ENCODE assay signal across 24 mouse cellular contexts in genomic region chr2:93347018-93347417, GRCm38 (mm10). TPM values are rescaled to one million over a fixed set of nuclear protein-coding genes. Genes with fewer than 3 reads are reported as not detected.
DNase-seq lines count a peak whose midpoint lies in the region; ATAC-seq and TF ChIP-seq lines count a peak whose summit lies in the region.
"Had no signal": no experiment of that assay in that cellular context is flagged by ENCODE, and none has a peak within 500 bp of the region (broad histone marks: within the 10 kb centered on the region; RNA-seq: fewer than 3 reads in every experiment).

No protein-coding gene starts in this region.

- no peak overlapping the region for H3K4me2 ChIP-seq in forebrain, embryonic 11.5 days (ENCODE audit: low read depth, low read length, severe bottlenecking)
- H3K4me2 ChIP-seq in heart, embryonic 12.5 days: no peak overlapping the region
- no peak overlapping the region for H3K4me2 ChIP-seq in lung, embryonic 15.5 days
- H3K4me2 ChIP-seq: embryonic facial prominence, embryonic 15.5 days; forebrain, embryonic 12.5 days; hindbrain, embryonic 14.5 days; intestine, embryonic 15.5 days had no signal

- WGBS in forebrain, embryonic 10.5 days: 92% methylated on average over 5 of the region's 5 CpGs
- WGBS in forebrain, embryonic 11.5 days: 88% methylated on average over 5 of the region's 5 CpGs
- 74% methylated on average over 5 of the region's 5 CpGs for WGBS in heart, embryonic 12.5 days
- WGBS in lung, embryonic 15.5 days: 67% methylated on average over 5 of the region's 5 CpGs
- WGBS in lung, adult 2 months: 55% methylated on average over 5 of the region's 5 CpGs

- no peak for ATAC-seq in forebrain, embryonic 11.5 days (replicated peaks; ENCODE audit: low FRiP score)
- ATAC-seq in heart, embryonic 12.5 days (ENCODE audit: insufficient number of reproducible peaks, low FRiP score): no peak
- no peak for ATAC-seq in lung, embryonic 15.5 days (ENCODE audit: borderline replicate concordance, extremely low read depth, low FRiP score, low TSS enrichment)
- ATAC-seq: CD4-positive, CD25-positive, alpha-beta regulatory T cell, adult 4 months; forebrain, embryonic 16.5 days; intestine, embryonic 15.5 days had no signal

- H3K36me3 ChIP-seq in forebrain, embryonic 10.5 days (replicated peaks): no peaks in the 10 kb centered on the region
- H3K36me3 ChIP-seq in forebrain, embryonic 11.5 days (ENCODE audit: control insufficient read depth, insufficient read depth, low read length): no peaks in the 10 kb centered on the region
- no peaks in the 10 kb centered on the region for H3K36me3 ChIP-seq in heart, embryonic 12.5 days
- H3K36me3 ChIP-seq in lung, embryonic 15.5 days: no peaks in the 10 kb centered on the region
- H3K36me3 ChIP-seq: embryonic facial prominence, embryonic 15.5 days; forebrain, embryonic 12.5 days; G1E; hindbrain, embryonic 10.5 days; intestine, embryonic 15.5 days had no signal

- no peaks in the 10 kb centered on the region; the same call in 1 of the 2 replicates for H3K27me3 ChIP-seq in forebrain, embryonic 10.5 days (ENCODE audit: poor library complexity, severe bottlenecking)
- H3K27me3 ChIP-seq in forebrain, embryonic 11.5 days (ENCODE audit: control insufficient read depth, insufficient read depth, low read length): no peaks in the 10 kb centered on the region
- H3K27me3 ChIP-seq in heart, embryonic 12.5 days (replicated peaks): no peaks in the 10 kb centered on the region
- H3K27me3 ChIP-seq in lung, embryonic 15.5 days: no peaks in the 10 kb centered on the region
- H3K27me3 ChIP-seq: embryonic facial prominence, embryonic 15.5 days; intestine, embryonic 15.5 days had no signal

- peaks cover 22% of the 10 kb centered on the region for H3K4me1 ChIP-seq in forebrain, embryonic 10.5 days
- no peaks in the 10 kb centered on the region for H3K4me1 ChIP-seq in forebrain, embryonic 11.5 days (replicated peaks; ENCODE audit: control insufficient read depth, insufficient read depth, low read length)
- peaks cover 34% of the 10 kb centered on the region for H3K4me1 ChIP-seq in heart, embryonic 12.5 days (replicated peaks)
- H3K4me1 ChIP-seq in lung, embryonic 15.5 days: peaks cover 14% of the 10 kb centered on the region
- H3K4me1 ChIP-seq in lung, adult 2 months (ENCODE audit: control insufficient read depth, insufficient read depth, low read length): peaks cover 11% of the 10 kb centered on the region
- H3K4me1 ChIP-seq: embryonic facial prominence, embryonic 15.5 days; forebrain, embryonic 12.5 days had no signal

- no peak for TF ChIP-seq POLR2A in lung, adult 2 months (IDR thresholded peaks at IDR 0.05; ENCODE audit: borderline replicate concordance, extremely low read depth, low read depth, low read length)

- H3K4me3 ChIP-seq in forebrain, embryonic 10.5 days: no peak overlapping the region
- H3K4me3 ChIP-seq in forebrain, embryonic 11.5 days (ENCODE audit: low read depth, low read length): no peak overlapping the region
- H3K4me3 ChIP-seq in heart, embryonic 12.5 days: no peak overlapping the region
- no peak overlapping the region for H3K4me3 ChIP-seq in lung, embryonic 15.5 days
- no peak overlapping the region for H3K4me3 ChIP-seq in lung, adult 2 months (replicated peaks; ENCODE audit: extremely low read depth, low read depth, low read length)
- H3K4me3 ChIP-seq: embryonic facial prominence, embryonic 15.5 days; erythroblast, embryonic 14.5 days; forebrain, embryonic 12.5 days; hindbrain, embryonic 10.5 days; intestine, embryonic 15.5 days had no signal

- no peak overlapping the region for H3K9ac ChIP-seq in forebrain, embryonic 11.5 days (ENCODE audit: low read length)
- no peak overlapping the region for H3K9ac ChIP-seq in heart, embryonic 12.5 days
- H3K9ac ChIP-seq in lung, embryonic 15.5 days: no peak overlapping the region
- H3K9ac ChIP-seq: embryonic facial prominence, embryonic 15.5 days; forebrain, embryonic 12.5 days; hindbrain, embryonic 14.5 days; intestine, embryonic 15.5 days had no signal

- DNase-seq in forebrain, embryonic 10.5 days (ENCODE audit: extremely low spot score, low spot score): no peak
- DNase-seq in forebrain, embryonic 11.5 days (ENCODE audit: low spot score): no peak
- no peak for DNase-seq in heart, adult 9 months (ENCODE audit: low spot score in 2 of 2)
- no peak for DNase-seq in lung, adult 2 months
- no peak for DNase-seq in MN1 (ENCODE audit: low spot score)
- DNase-seq: adrenal gland, postnatal 10 days; B cell, adult 2 months; cerebellum, adult 11 months; cerebellum, adult 8-10 months; cerebellum, postnatal 14 days; embryo, embryonic 11 days; gastrocnemius, postnatal 25 days; heart, postnatal 10 days had no signal

- H3K27ac ChIP-seq in forebrain, embryonic 10.5 days: 0 out of 2 replicates have a peak overlapping the region, but pooled peaks have one; percentile 12
- no peak overlapping the region for H3K27ac ChIP-seq in forebrain, embryonic 11.5 days (ENCODE audit: low read depth, low read length)
- H3K27ac ChIP-seq in heart, embryonic 12.5 days (ENCODE audit: poor library complexity, severe bottlenecking): peak overlapping the region; percentile 20; the same call in 1 of the 2 replicates
- 0 out of 2 replicates have a peak overlapping the region, but pooled peaks have one; percentile 10 for H3K27ac ChIP-seq in lung, embryonic 15.5 days
- H3K27ac ChIP-seq: embryonic facial prominence, embryonic 15.5 days; forebrain, embryonic 12.5 days; hindbrain, embryonic 14.5 days; intestine, embryonic 15.5 days had no signal

- no peaks in the 10 kb centered on the region for H3K9me3 ChIP-seq in forebrain, embryonic 10.5 days
- no peaks in the 10 kb centered on the region for H3K9me3 ChIP-seq in forebrain, embryonic 11.5 days (ENCODE audit: control insufficient read depth, low read length)
- H3K9me3 ChIP-seq in heart, embryonic 12.5 days (replicated peaks): no peaks in the 10 kb centered on the region
- no peaks in the 10 kb centered on the region for H3K9me3 ChIP-seq in lung, embryonic 15.5 days
- H3K9me3 ChIP-seq: embryonic facial prominence, embryonic 15.5 days; forebrain, embryonic 12.5 days; G1E; hindbrain, embryonic 10.5 days; intestine, embryonic 15.5 days had no signal

- TF ChIP-seq CTCF in lung, adult 2 months (IDR thresholded peaks at IDR 0.05; ENCODE audit: insufficient read depth, low read length): no peak

RNA-seq across cellular contexts. Expression of gene Tspan18, which starts 12.7 kb away (rescaled TPM):
- polyA plus RNA-seq in forebrain, embryonic 10.5 days (2016; fragmentation: Nextera tagmentation; extraction: Ambion mirVana): 30.1 and 31.4 TPM in 2 replicates
- 54.1 and 56.4 TPM in 2 replicates for polyA plus RNA-seq in forebrain, embryonic 11.5 days (2014; fragmentation: Nextera tagmentation; extraction: Ambion mirVana)
- polyA plus RNA-seq in heart, embryonic 12.5 days (2016; fragmentation: Nextera tagmentation; extraction: Ambion mirVana): 58.5 and 63.8 TPM in 2 replicates
- 25.4 and 29.0 TPM in 2 replicates for polyA plus RNA-seq in lung, embryonic 15.5 days (2015; fragmentation: Nextera tagmentation; extraction: Ambion mirVana)
- 158 and 172 TPM in 2 replicates for polyA plus RNA-seq in lung, adult 2 months (2012; rRNA removed)
